Mouse (Mus musculus) spleen, adult 12 weeks (tissue): ENCODE measurements around the gene Myo16.

Experiments
- DNase-seq: peaks from one replicate; pipeline ENCODE4 v3.0.0; 2022; ENCODE audit warnings: low spot score

Gene Myo16

DNA sequence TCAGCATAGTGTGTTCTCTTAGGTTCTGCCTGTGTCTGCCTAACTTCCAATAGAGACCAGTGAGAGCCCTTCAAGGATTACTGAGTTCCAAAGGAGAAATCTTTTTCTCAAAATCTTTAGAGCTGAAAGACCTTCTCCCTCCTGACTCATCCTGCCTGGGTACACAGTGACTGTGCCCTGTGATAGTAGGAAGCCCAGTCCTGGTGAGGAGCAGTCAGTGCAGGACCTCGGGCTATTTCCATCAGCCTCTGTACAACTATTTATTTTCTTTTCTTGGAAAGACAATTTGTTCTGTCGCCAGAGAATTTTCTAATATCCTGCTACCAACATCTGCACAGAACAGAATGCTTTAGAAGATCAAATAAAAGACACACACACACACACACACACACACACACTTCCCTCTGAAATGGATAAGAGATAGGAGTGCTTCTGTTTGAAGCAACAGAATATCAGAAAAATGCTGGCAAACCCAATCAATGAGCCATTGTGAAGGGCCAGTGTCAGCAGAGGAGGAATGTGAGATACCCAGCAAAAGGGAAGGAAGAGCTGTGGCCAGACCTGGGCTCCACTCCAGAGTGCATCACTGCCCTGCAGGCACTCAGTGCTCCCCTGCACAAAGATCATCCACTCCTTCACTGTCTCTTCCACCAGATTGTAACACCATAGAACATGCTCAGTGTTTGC, 518.3 kb downstream of the Myo16 start:
- DNase-seq, result no peak

- no peak for DNase-seq
Observed at GRCm38 (mm10) chr8:10677840-10678410, 524.2 kb downstream of the Myo16 start.

DNA sequence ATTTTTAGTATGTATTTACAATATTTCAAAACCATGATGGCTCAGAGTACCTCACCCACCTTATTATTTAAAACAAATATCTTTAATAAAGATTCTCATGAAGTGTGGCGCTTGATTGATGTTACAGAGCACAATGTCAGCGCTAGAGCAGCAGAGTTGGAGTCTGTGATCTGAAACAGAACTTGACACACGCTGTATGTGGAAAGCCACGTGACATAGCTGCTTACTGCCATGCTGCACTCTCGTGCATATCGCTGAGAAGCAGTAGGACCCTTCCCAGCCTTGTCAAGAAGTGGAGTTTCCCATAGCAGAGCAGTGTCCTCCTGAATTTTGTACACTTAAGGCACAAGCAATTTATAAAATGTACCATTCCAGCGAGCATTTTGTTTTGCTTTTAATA, 528.2 kb downstream of the Myo16 start:
- no peak for DNase-seq

DNA sequence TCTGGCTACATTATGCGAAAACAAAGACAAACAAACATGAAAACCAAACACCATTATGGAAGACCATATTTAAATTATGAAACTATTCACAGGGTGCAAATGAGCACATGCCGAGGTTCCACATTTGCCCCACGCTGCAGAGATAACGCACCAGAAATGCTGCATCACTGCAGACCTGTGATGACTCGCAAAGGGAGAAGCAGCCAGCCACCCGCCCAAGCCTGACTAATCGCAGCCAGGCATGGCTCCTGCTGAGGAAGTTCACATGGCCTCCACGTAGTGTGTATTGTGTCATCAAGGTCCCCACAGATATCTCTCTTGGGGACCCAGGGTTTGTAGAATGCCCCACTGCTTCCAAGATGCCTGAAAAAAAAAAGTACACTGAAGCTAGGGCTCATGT, 529.4 kb downstream of the Myo16 start:
- no peak for DNase-seq
